Mouse (Mus musculus) neutrophil, adult 5-6 weeks (primary cell): ENCODE results near the gene Emp2. TPM values are rescaled to one million over a fixed set of nuclear protein-coding genes. Genes with fewer than 3 reads are reported as not detected.

Experiments
- ATAC-seq: fragments of 151-379, 151-347 bp; 2 replicates; pipeline ENCODE4 v1.8.0; 2017; ENCODE audit warnings: mild to moderate bottlenecking, moderate TSS enrichment; ENCODE audit not compliant: insufficient number of reproducible peaks, poor library complexity, low FRiP score, severe bottlenecking; ENCODE audit errors: extremely low read depth
- total RNA-seq: library from RNA; stranded (forward); fragments of 200-1000 nt; gene quantifications from 2 replicates; pipeline ENCODE4 v1.2.3, GENCODE M21; 2017

Emp2 gene
- total RNA-seq, 1 experiment from 2014 or later = 0.23 TPM

- ATAC-seq = no peak
Observed at GRCm38 (mm10) chr16:10327563-10328333, 14.0 kb upstream of the Emp2 start.

GRCm38 (mm10) chr16:10319914-10320569, 6.3 kb upstream of the Emp2 start:
- ATAC-seq = no peak

- ATAC-seq = no peak
Observed at GRCm38 (mm10) chr16:10317197-10317544, 3.4 kb upstream of the Emp2 start.

GRCm38 (mm10) chr16:10316493-10317196, 2.9 kb upstream of the Emp2 start:
- ATAC-seq = no peak

- no peak for ATAC-seq
Observed at GRCm38 (mm10) chr16:10313226-10313625, 542 bp downstream of the Emp2 start.

- ATAC-seq = no peak
Observed at GRCm38 (mm10) chr16:10311989-10312388, 1.8 kb downstream of the Emp2 start.

- ATAC-seq = no peak
Observed at GRCm38 (mm10) chr16:10311086-10311485, 2.7 kb downstream of the Emp2 start.

- ATAC-seq = no peak
Observed at GRCm38 (mm10) chr16:10310507-10310906, 3.3 kb downstream of the Emp2 start.

- ATAC-seq = no peak
Observed at GRCm38 (mm10) chr16:10307351-10307750, 6.4 kb downstream of the Emp2 start.

- no peak for ATAC-seq
Observed at GRCm38 (mm10) chr16:10306101-10306500, 7.7 kb downstream of the Emp2 start.

- ATAC-seq = no peak
Observed at GRCm38 (mm10) chr16:10301337-10301736, 12.4 kb downstream of the Emp2 start.

GRCm38 (mm10) chr16:10300231-10301186, 13.3 kb downstream of the Emp2 start:
- ATAC-seq = no peak

GRCm38 (mm10) chr16:10299637-10300036, 14.1 kb downstream of the Emp2 start:
- no peak for ATAC-seq

- no peak for ATAC-seq
Observed at GRCm38 (mm10) chr16:10297696-10298644, 15.8 kb downstream of the Emp2 start.

GRCm38 (mm10) chr16:10288115-10288514, 25.7 kb downstream of the Emp2 start:
- no peak for ATAC-seq

GRCm38 (mm10) chr16:10286513-10287268, 27.1 kb downstream of the Emp2 start:
- ATAC-seq = no peak

- ATAC-seq = no peak
Observed at GRCm38 (mm10) chr16:10281890-10282289, 31.9 kb downstream of the Emp2 start.
